Mouse (Mus musculus): Measurements from ENCODE around the gene Tlr5.

Gene Tlr5

DNA sequence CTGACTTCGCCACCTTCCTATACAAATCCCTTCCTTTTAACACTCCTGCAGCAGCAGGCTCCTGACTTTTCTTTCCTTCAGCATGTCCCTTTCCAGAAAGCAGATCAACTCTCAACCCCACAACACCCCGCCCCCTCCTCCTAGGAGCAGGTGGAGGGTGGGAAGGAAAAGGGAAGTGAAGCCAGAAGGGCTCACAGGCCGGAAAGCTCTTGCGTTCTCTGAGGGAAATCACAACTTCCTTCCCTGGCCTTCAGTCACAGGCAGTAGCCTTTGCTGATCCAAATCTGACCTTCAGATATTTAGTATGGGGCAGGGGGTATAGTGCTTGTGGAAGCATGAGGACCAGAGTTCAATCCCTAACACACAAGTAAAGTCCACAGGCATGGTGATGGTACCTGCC is 921 bp upstream of the Tlr5 start:
- DNase-seq (ENCODE audit: low spot score): no peak

DNA sequence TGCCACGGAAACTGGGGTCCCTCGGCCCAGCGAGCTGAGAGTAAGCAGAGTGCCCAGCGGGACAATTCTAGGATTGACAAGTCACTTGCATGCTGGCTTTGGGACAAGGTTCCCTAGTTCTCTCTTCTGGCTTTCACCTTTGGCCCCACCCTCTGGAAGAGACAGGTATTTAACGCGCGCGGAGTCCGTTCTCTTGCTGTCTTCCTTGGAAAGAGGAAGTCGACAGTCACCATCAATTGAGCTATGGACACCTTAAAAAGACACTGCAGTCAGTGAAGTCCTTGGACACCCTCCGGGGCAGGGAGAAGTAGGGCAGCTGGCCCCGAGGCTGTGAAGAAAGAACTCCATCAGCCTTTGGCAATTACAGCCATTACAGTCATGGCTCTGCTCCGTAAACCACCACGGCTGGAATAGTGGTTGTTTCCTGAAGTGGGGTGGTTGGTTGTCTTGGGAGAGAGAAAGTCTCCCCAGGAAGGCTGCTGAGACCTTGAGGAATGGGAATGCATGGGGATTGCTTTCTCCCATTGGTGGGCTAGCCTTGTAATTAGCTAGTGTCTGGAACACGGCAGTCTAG is 546 bp downstream of the Tlr5 start:
- no peak for DNase-seq (ENCODE audit: low spot score)

GRCm38 (mm10) chr1:182956186-182956960 is 1.8 kb downstream of the Tlr5 start:
- no peak for DNase-seq (ENCODE audit: low spot score)

DNA sequence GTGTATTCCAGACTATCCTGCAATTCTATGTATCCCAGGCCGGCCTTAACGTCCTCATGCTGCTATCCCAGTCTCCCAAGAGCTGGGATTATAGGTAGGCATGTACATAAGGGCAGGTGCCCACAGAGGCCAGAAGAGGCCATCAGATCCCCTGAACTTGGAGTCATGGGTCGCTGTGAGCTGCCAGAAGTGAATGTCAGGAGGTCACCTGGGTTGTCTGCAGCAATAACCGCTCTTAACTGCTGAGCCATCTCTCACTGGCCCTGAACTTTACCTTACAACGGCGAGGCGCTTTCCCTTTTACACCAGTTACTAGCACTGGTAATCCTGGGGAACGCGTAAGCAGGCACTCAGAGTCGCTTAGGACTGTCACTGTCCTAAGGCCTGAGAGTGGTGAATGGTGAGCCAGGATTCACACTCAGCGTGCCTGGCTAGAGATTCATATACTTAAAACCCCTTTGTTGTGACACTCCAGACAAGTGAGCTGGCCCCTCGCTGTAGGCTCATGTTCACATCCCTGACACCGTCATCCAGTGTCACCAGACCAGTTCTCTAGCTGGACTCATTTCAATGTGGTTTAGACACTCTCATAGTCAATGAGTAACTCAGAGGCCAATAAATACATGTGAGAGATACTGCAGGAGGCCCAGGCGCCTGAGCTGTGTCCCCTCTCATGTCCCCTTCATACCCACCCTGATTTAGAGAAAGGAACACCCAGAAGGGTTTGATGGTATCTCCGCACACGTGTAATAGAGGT is 2.6 kb downstream of the Tlr5 start:
- no peak for DNase-seq (ENCODE audit: low spot score)

DNA sequence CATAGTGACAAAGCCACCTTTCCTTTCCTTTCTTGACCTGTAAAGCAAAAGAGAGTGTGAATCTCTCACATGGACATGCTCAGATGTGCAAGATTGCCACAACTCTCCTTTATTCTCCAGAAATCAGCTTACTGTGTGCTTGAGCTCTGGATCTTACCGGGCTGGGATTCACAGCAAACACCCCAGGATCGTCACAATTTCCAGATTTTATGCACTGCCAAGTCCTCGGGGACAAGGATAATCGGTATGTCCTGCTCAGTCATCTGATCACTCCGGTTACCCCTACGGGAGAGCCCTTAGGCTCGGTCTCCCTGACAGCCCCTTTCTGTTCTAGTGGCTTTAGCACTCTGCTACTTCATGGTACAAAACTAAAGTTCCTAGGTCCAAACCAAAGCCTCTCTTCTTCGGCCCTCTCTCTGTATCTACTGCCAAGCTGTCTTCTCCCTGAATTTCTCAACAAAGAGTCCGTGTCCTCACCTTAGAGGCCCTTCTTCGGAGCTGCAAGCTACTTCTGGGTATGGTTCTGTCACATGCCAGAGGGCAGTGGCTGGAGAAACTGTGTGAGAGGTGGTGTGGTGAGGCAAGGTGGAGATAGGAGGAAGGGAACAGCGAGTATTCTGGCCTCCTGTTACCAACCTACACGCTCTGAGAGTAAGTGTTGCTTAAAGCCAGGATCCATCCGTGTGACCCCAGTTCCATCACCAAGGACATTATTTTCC is 3.4 kb downstream of the Tlr5 start:
- no peak for DNase-seq (ENCODE audit: low spot score)

GRCm38 (mm10) chr1:182958824-182959223 is 4.2 kb downstream of the Tlr5 start:
- DNase-seq (ENCODE audit: low spot score): no peak

DNA sequence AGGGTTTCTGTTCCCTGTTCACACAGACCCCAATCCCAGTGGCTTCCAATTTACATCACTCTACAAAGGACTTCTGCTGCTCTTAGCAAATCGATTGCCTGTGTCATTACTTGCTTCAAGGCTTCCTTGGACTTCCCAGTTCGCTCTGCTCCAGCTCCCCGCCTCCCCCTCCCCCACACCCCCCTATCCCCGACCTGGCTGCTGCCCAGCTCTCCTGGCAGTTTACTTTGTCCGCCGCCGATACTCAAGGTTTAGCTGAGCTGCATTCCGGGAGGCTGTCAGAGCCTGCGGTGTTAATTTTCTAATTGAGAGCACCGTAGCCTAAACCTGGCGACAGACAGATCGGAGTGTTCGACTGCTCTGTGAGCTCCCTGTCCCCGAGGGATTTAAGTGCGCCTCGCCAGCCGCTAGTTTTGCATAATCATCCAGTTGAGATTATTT is 4.7 kb downstream of the Tlr5 start:
- DNase-seq (ENCODE audit: low spot score): no peak

GRCm38 (mm10) chr1:182959811-182960455 is 5.3 kb downstream of the Tlr5 start:
- DNase-seq (ENCODE audit: low spot score): peak; percentile 74

DNA sequence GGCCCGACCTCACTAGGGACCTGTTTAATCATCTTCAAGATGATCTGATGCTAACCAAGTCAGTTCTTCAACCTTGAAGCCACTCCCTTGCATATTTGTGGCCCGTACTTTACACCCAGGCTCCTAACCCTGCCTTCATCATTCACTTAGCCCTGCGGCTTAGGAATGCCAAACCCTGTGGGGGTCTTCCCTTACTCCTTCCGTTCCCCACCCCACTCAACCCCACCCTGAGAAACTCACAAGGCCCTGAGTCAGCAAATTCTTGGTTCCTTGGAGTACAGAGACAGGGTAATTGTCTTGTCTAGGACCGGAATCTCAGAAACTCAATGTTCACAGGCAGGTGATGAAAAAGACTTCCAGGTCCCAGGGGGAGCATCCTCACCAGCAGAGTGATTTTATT is 6.5 kb downstream of the Tlr5 start:
- DNase-seq (ENCODE audit: low spot score): no peak

GRCm38 (mm10) chr1:182963329-182963728 is 8.7 kb downstream of the Tlr5 start:
- no peak for DNase-seq (ENCODE audit: low spot score)

DNA sequence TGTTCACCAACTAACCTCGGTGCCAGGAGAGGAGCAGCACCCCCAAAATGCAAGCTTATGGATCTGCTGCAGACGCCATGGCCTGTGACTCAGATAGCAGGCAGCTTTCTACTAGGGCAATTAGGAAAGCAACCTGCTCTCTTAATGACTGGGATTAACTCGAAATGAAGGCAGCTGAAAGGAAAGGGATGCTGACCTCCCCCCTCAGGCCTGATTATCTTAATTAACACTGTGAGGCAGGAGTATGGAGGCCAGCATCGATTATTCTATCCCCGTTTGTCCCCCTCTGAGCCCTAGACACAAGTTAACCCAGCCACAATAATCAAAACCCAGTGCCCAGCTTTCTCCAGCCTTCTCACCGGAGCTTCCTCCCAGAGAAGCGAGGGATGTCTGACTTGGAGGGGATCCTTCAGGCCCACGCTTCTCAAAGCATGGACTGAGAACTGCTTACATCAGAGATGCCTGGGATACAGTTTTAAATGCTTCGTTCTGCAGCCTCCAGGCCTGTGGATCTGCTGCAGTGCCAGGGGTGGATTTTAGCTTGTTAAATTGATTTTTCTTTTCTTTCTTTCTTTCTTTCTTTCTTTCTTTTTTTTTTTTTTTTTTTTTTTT is 10.4 kb downstream of the Tlr5 start:
- DNase-seq (ENCODE audit: low spot score): no peak

GRCm38 (mm10) chr1:182968732-182969131 is 14.1 kb downstream of the Tlr5 start:
- no peak for DNase-seq (ENCODE audit: low spot score)

DNA sequence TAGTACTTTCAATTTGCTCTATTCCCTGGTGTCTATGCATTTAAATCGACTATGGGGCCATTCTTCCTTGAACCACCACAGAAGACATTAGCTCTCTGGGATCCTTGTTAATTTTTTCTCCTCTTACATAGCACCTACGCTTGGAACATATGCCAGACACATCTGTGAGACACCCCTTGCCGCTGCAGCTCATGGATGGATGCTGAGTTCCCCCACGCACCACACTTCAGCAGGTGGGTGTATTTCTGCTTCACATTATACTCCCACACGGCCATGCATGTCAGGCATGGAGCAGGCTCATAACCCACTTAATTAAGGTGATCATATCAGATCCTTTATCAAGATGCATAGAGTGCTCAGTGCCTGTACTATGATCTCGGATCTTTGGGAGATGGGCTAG is 17.7 kb downstream of the Tlr5 start:
- no peak for DNase-seq (ENCODE audit: low spot score)

GRCm38 (mm10) chr1:182974826-182975225 is 20.2 kb downstream of the Tlr5 start:
- DNase-seq (ENCODE audit: low spot score): no peak

GRCm38 (mm10) chr1:182980702-182981101 is 26.1 kb downstream of the Tlr5 start:
- DNase-seq (ENCODE audit: low spot score): no peak

GRCm38 (mm10) chr1:182982995-182983394 is 28.4 kb downstream of the Tlr5 start:
- peak; percentile 60 for DNase-seq (ENCODE audit: low spot score)

- no peak for DNase-seq (ENCODE audit: low spot score)
Observed at GRCm38 (mm10) chr1:182983496-182984127, 29.0 kb downstream of the Tlr5 start.

GRCm38 (mm10) chr1:182986243-182986642 is 31.7 kb downstream of the Tlr5 start:
- DNase-seq (ENCODE audit: low spot score): no peak

- DNase-seq (ENCODE audit: low spot score): no peak
Observed at GRCm38 (mm10) chr1:182986750-182987149, 32.2 kb downstream of the Tlr5 start.

GRCm38 (mm10) chr1:182987801-182988200 is 33.2 kb downstream of the Tlr5 start:
- DNase-seq (ENCODE audit: low spot score): no peak

- no peak for DNase-seq (ENCODE audit: low spot score)
Observed at GRCm38 (mm10) chr1:182988646-182989045, 34.1 kb downstream of the Tlr5 start.
